Mouse (Mus musculus) stomach, embryonic 14.5 days (tissue): ENCODE results near the gene Pkd1l2. TPM values are rescaled to one million over a fixed set of nuclear protein-coding genes. Genes with fewer than 3 reads are reported as not detected.
A peak's percentile ranks its signal among the peaks of the same experiment; 100 is the strongest.

Experiments used
- ATAC-seq: fragments of 200-750 bp; cut with Nextera tagmentation; 2 replicates; pipeline ENCODE4 v1.8.0; 2017; ENCODE audit warnings: low read depth, moderate TSS enrichment; ENCODE audit not compliant: insufficient number of reproducible peaks, insufficient read depth, low FRiP score
- H3K27ac ChIP-seq: fragments of 300-500 bp; sonication (generic); 2 replicates; pipeline ENCODE4 v1.5.1; 2014; ENCODE audit warnings: mild to moderate bottlenecking, low read length, moderate library complexity, mixed read lengths
- H3K27me3 ChIP-seq: fragments of 300-500 bp; sonication (generic); 2 replicates; pipeline ENCODE4 v1.6.1; 2014; ENCODE audit warnings: low read length, control low read depth, mixed read lengths; ENCODE audit not compliant: control insufficient read depth, insufficient read depth
- H3K36me3 ChIP-seq: fragments of 300-500 bp; sonication (generic); 2 replicates; pipeline ENCODE4 v1.6.1; 2014; ENCODE audit warnings: mild to moderate bottlenecking, control low read depth, low read length, moderate library complexity, mixed read lengths; ENCODE audit not compliant: control insufficient read depth, insufficient read depth
- H3K4me1 ChIP-seq: fragments of 300-500 bp; sonication (generic); 2 replicates; pipeline ENCODE4 v1.6.1; 2014; ENCODE audit warnings: low read length, control low read depth, mixed read lengths; ENCODE audit not compliant: control insufficient read depth, insufficient read depth
- H3K4me2 ChIP-seq: fragments of 300-500 bp; sonication (generic); replicated peaks from 2 replicates; pipeline ENCODE4 v1.6.1; 2014; ENCODE audit warnings: low read depth, low read length, control low read depth
- H3K4me3 ChIP-seq: fragments of 300-500 bp; sonication (generic); 2 replicates; pipeline ENCODE4 v1.5.1; 2014; ENCODE audit warnings: low read depth, low read length, control low read depth
- H3K9ac ChIP-seq: fragments of 300-500 bp; sonication (generic); replicated peaks from 2 replicates; pipeline ENCODE4 v1.6.1; 2014; ENCODE audit warnings: low read depth, mild to moderate bottlenecking, control low read depth, low read length, moderate library complexity, mixed read lengths
- H3K9me3 ChIP-seq: fragments of 300-500 bp; sonication (generic); 2 replicates; pipeline ENCODE4 v1.6.1; 2016; ENCODE audit warnings: low read depth, low read length, control low read depth; ENCODE audit not compliant: control insufficient read depth
- WGBS: fragments of 180-500 bp; shearing (Covaris S2); extraction: QIAGEN DNeasy Blood & Tissue Kit; methylation state at CpG from one replicate; pipeline ENCODE4 v1.1.7; 2014; 5-methylcytosine and 5-hydroxymethylcytosine counted together
- polyA plus RNA-seq: library from polyadenylated mRNA; unstranded; fragments of >200 nt; fragmentation: Nextera tagmentation; extraction: Ambion mirVana; gene quantifications from 2 replicates; pipeline ENCODE4 v1.2.1, GENCODE M21; 2014

The Pkd1l2 gene
- polyA plus RNA-seq, 1 experiment from 2014 or later, result not detected

DNA sequence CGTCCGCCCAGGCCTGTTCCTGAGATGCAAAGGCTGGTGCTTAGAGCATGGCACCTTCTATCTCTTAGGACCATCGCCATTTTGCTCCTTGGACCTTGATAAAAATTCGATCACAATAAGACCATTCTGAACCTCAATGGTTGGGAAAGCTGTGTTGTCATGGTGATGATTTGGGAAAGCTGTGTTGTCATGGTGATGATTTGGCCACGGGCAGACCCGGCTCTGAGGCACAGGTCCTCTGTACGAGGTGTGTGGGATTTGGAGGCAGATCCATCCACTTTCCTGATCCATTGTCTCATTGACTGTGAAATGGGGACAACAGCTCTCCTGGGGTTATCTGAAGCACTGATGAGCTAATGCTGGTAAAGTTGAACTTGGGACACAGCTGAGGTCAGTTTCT, 42.4 kb downstream of the Pkd1l2 start:
- Histone ChIP-seq H3K27me3 (no peaks in the 10 kb centered on the region), H3K4me3 (no peak overlapping the region), H3K9ac (no peak overlapping the region), H3K27ac (no peak overlapping the region), H3K36me3 (no peaks in the 10 kb centered on the region), H3K4me2 (no peak overlapping the region), H3K4me1 (no peaks in the 10 kb centered on the region), H3K9me3 (no peaks in the 10 kb centered on the region)
- 70% methylated on average over 7 of the region's 7 CpGs for WGBS
- no peak for ATAC-seq

- Histone ChIP-seq H3K4me1 (no peaks in the 10 kb centered on the region), H3K4me3 (no peak overlapping the region), H3K27ac (no peak overlapping the region), H3K9ac (no peak overlapping the region), H3K36me3 (no peaks in the 10 kb centered on the region), H3K9me3 (no peaks in the 10 kb centered on the region), H3K27me3 (no peaks in the 10 kb centered on the region), H3K4me2 (no peak overlapping the region)
- ATAC-seq, result no peak
- 82% methylated on average over 7 of the region's 7 CpGs for WGBS
Measured at GRCm38 (mm10) chr8:117037374-117037935, 44.8 kb downstream of the Pkd1l2 start.

DNA sequence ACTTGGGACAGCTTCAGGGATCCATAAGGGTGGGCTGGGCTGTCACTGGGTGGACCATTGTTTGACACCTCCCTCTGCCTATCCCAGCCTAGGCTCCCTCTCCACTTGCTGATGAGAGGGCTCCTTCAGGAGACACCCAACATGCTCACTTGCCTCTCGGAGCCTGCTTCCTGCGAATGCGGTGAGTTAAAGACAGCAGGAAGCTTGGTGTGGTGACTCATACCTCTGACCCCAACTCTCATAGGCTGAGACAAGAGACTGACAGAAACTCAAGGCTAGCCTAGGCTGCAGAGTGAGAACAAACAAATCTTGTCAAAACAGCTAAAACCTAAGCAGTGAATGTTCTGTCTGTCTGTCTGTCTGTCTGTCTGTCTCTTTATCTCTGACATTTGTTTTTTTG, 48.9 kb downstream of the Pkd1l2 start:
- Histone ChIP-seq H3K4me2 (no peak overlapping the region), H3K36me3 (no peaks in the 10 kb centered on the region), H3K9ac (no peak overlapping the region), H3K27ac (no peak overlapping the region), H3K27me3 (no peaks in the 10 kb centered on the region), H3K4me3 (no peak overlapping the region), H3K4me1 (no peaks in the 10 kb centered on the region), H3K9me3 (no peaks in the 10 kb centered on the region)
- no peak for ATAC-seq
- 79% methylated on average over 3 of the region's 3 CpGs for WGBS

DNA sequence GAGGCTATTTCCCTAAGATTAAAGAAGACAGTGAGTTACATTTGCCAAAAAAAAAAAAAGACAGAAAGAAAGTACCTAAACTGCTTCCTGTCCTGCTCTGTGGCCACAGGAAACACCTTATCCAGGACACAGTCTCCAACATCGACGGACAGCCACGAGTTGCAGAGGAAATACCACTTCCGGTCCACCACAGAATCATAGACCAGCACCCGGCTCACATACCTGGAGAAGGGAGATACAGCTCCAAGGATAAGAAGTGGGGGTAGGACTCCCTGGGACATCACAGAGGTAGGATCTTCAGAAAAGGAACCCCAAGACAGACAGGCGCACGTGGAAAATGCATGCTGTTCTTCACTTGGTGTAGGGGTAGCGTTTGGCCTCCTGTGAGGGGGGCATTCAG, 49.6 kb downstream of the Pkd1l2 start:
- H3K27me3 ChIP-seq, result no peaks in the 10 kb centered on the region
- no peak for ATAC-seq
- H3K4me2 ChIP-seq, result no peak overlapping the region
- H3K27ac ChIP-seq, result no peak overlapping the region
- H3K36me3 ChIP-seq, result no peaks in the 10 kb centered on the region
- no peak overlapping the region for H3K4me3 ChIP-seq
- H3K9me3 ChIP-seq, result no peaks in the 10 kb centered on the region
- no peaks in the 10 kb centered on the region for H3K4me1 ChIP-seq
- 80% methylated on average over 8 of the region's 8 CpGs for WGBS
- no peak overlapping the region for H3K9ac ChIP-seq

- no peaks in the 10 kb centered on the region for H3K9me3 ChIP-seq
- H3K4me2 ChIP-seq, result no peak overlapping the region
- ATAC-seq, result peak; percentile 81
- H3K27ac ChIP-seq, result no peak overlapping the region
- H3K9ac ChIP-seq, result no peak overlapping the region
- no peaks in the 10 kb centered on the region for H3K4me1 ChIP-seq
- no peak overlapping the region for H3K4me3 ChIP-seq
- no peaks in the 10 kb centered on the region for H3K36me3 ChIP-seq
- 41% methylated on average over 6 of the region's 6 CpGs for WGBS
- H3K27me3 ChIP-seq, result no peaks in the 10 kb centered on the region
Measured at GRCm38 (mm10) chr8:117031476-117031875, 50.8 kb downstream of the Pkd1l2 start.

- no peak for ATAC-seq
- Histone ChIP-seq H3K9ac (no peak overlapping the region), H3K4me3 (no peak overlapping the region), H3K36me3 (no peaks in the 10 kb centered on the region), H3K27me3 (no peaks in the 10 kb centered on the region), H3K4me1 (no peaks in the 10 kb centered on the region), H3K4me2 (no peak overlapping the region), H3K9me3 (no peaks in the 10 kb centered on the region), H3K27ac (no peak overlapping the region)
- WGBS, result 87% methylated on average over 10 of the region's 10 CpGs
Measured at GRCm38 (mm10) chr8:117028686-117029085, 53.6 kb downstream of the Pkd1l2 start.

- 89% methylated on average over 5 of the region's 5 CpGs for WGBS
Measured at GRCm38 (mm10) chr8:117027601-117028000, 54.6 kb downstream of the Pkd1l2 start.

DNA sequence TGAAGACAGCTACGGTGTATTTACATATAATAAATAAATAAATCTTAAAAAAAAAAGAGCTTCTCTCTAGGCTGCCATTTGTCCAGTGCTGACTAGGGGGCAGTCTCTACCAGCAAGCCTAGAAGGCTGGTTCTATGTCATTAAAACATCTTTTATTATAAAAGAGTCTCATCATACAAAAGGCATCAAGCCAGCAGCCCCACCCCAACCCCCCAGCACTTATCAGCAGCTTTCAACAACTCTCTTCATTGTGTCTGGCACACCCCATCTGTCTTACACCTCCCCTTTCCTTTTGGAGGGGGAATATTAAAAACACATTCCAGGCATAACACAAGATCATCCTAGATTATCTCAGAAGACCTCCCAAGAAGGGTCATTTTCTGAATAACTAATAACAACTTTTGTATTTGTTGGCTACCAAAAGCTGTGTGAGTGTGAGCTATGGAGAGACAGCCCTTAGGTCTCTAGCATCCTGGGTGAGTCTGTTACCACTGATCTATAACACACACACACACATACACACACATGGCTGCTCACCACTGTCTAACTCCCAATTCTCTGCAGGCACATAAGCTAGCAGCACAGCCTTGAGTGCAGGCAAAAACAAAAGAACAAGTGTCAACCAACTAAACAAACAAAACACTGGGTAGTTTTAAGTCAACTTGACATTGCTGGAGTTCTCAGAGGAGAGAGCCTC, 59.8 kb downstream of the Pkd1l2 start:
- WGBS, result 72% methylated on average over 1 of the region's 1 CpGs
- H3K9ac ChIP-seq, result no peak overlapping the region
- no peaks in the 10 kb centered on the region for H3K27me3 ChIP-seq
- H3K9me3 ChIP-seq, result no peaks in the 10 kb centered on the region
- no peak overlapping the region for H3K27ac ChIP-seq
- H3K4me2 ChIP-seq, result no peak overlapping the region
- no peaks in the 10 kb centered on the region for H3K36me3 ChIP-seq
- no peak for ATAC-seq
- no peak overlapping the region for H3K4me3 ChIP-seq
- H3K4me1 ChIP-seq, result no peaks in the 10 kb centered on the region

More at GRCm38 (mm10) chr8:117027601-117028000, 54.6 kb downstream of the Pkd1l2 start:
- Histone ChIP-seq H3K4me1 (no peaks in the 10 kb centered on the region), H3K27ac (no peak overlapping the region), H3K9ac (no peak overlapping the region), H3K4me3 (no peak overlapping the region), H3K9me3 (no peaks in the 10 kb centered on the region), H3K4me2 (no peak overlapping the region), H3K36me3 (no peaks in the 10 kb centered on the region), H3K27me3 (no peaks in the 10 kb centered on the region)
- ATAC-seq, result no peak
